Mouse (Mus musculus) stomach, embryonic 15.5 days (tissue): ENCODE data around the gene Cd248. TPM values are rescaled to one million over a fixed set of nuclear protein-coding genes. Genes with fewer than 3 reads are reported as not detected.
"Not testable (repeated sequence)": the region's sequence is repeated elsewhere in the genome, so short reads cannot be mapped to it uniquely, and the experiment has no call there.

ENCODE experiments used
- ATAC-seq: fragments of 200-750 bp; cut with Nextera tagmentation; 2 replicates; pipeline ENCODE4 v1.8.0; 2017; ENCODE audit warnings: low read depth, moderate number of reproducible peaks, moderate TSS enrichment; ENCODE audit not compliant: insufficient read depth, low FRiP score
- H3K27ac ChIP-seq: fragments of 300-500 bp; sonication (generic); 2 replicates; pipeline ENCODE4 v1.5.1; 2015; ENCODE audit warnings: mild to moderate bottlenecking, inconsistent platforms
- H3K27me3 ChIP-seq: fragments of 300-500 bp; sonication (generic); replicated peaks from 2 replicates; pipeline ENCODE4 v1.6.1; 2015; ENCODE audit warnings: inconsistent platforms
- H3K36me3 ChIP-seq: fragments of 300-500 bp; sonication (generic); 2 replicates; pipeline ENCODE4 v1.6.1; 2015; ENCODE audit warnings: inconsistent platforms
- H3K4me1 ChIP-seq: fragments of 300-500 bp; sonication (generic); 2 replicates; pipeline ENCODE4 v1.6.1; 2015; ENCODE audit warnings: inconsistent platforms
- H3K4me2 ChIP-seq: fragments of 300-500 bp; sonication (generic); 2 replicates; pipeline ENCODE4 v1.6.1; 2015; ENCODE audit warnings: mild to moderate bottlenecking, inconsistent platforms
- H3K4me3 ChIP-seq: fragments of 300-500 bp; sonication (generic); replicated peaks from 2 replicates; pipeline ENCODE4 v1.5.1; 2015; ENCODE audit warnings: inconsistent platforms
- H3K9ac ChIP-seq: fragments of 300-500 bp; sonication (generic); 2 replicates; pipeline ENCODE4 v1.6.1; 2015; ENCODE audit warnings: inconsistent platforms
- H3K9me3 ChIP-seq: fragments of 300-500 bp; sonication (generic); 2 replicates; pipeline ENCODE4 v1.6.1; 2016; ENCODE audit warnings: inconsistent platforms
- whole genome bisulfite sequencing: fragments of 180-500 bp; shearing (Covaris S2); methylation state at CpG from one replicate; pipeline ENCODE4 v1.1.7; 2015; 5-methylcytosine and 5-hydroxymethylcytosine counted together
- polyA plus RNA-seq: library from polyadenylated mRNA; unstranded; fragments of >200 nt; fragmentation: Nextera tagmentation; extraction: Ambion mirVana; gene quantifications from 2 replicates; pipeline ENCODE4 v1.2.1, GENCODE M21; 2015

Gene Cd248
- polyA plus RNA-seq, 1 experiment from 2014 or later, result 58.4 TPM

GRCm38 (mm10) chr19:5084834-5085144 lies 16.9 kb downstream of the Cd248 start:
- Histone ChIP-seq H3K27ac (no peak overlapping the region), H3K4me1 (peaks cover 22% of the 10 kb centered on the region), H3K27me3 (peaks cover 64% of the 10 kb centered on the region), H3K9me3 (no peaks in the 10 kb centered on the region), H3K36me3 (no peaks in the 10 kb centered on the region), H3K4me3 (peak overlapping the region; percentile 51), H3K9ac (no peak overlapping the region), H3K4me2 (peak overlapping the region; percentile 86)
- 1% methylated on average over 15 of the region's 15 CpGs for WGBS
- ATAC-seq, result no peak

- H3K36me3 ChIP-seq, result no peaks in the 10 kb centered on the region
- H3K4me2 ChIP-seq, result peak within 1 kb of the TSS; percentile 86
- no peaks in the 10 kb centered on the region for H3K9me3 ChIP-seq
- peak within 1 kb of the TSS; percentile 51 for H3K4me3 ChIP-seq
- peaks cover 62% of the 10 kb centered on the region for H3K27me3 ChIP-seq
- no peak within 1 kb of the TSS for H3K9ac ChIP-seq
- H3K4me1 ChIP-seq, result peaks cover 22% of the 10 kb centered on the region
- no peak for ATAC-seq
- under 1% methylated on average over 60 of the region's 69 CpGs for WGBS
- no peak within 1 kb of the TSS for H3K27ac ChIP-seq
These were observed 17.4 kb downstream of the Cd248 start, which contains the start of gene Tmem151a for GRCm38 (mm10) chr19:5085145-5085863. Gene Tmem151a, minus strand, starts transcription at chr19:5085531.

GRCm38 (mm10) chr19:5086533-5086932 lies 18.7 kb downstream of the Cd248 start:
- H3K4me3 ChIP-seq, H3K9ac ChIP-seq, H3K27ac ChIP-seq, ATAC-seq, H3K4me2 ChIP-seq, H3K9me3 ChIP-seq, H3K36me3 ChIP-seq: not testable (repeated sequence)
- H3K27me3 ChIP-seq, result peaks cover 50% of the 10 kb centered on the region
- H3K4me1 ChIP-seq, result peaks cover 22% of the 10 kb centered on the region
- 62% methylated on average over 4 of the region's 4 CpGs for WGBS

DNA sequence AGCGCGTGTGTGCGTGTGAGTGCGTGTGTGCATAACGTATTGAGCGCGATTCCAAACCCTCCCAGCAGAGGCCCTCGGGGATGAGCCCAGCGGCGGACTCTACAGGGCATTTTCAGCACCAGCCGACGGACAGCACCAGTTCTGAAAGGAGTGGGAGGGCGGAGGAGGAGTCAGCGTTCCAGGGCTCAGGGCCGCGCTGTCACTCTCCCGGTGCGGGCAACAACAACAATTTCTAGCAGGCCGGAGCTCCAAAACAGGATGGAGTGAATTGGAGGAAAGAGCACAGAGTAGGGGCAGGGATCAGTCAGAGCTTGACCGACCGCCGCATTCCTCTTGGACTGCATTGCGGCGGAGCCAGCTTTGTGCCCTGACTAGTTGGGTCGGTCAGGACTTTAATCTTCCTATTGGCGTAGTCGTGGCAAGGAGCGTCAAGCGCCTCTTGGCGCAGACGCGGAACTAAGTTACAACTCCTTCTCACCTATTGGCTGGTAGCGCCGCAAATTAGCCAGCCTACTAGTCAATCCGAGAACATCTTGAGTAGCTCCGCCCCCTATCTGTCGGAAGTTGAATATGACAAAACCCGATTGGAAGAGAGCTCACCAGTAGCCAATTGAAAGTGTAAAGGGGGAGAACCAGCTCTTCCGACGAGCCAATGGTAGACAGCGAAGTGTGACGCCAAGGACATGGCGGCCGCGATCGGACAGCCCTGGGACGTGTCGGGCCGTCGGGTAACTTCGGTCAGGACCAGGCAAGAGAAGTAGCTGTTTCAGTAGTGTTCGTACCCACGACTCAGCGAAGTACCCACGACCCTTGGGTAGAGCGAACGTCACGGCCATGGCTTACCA lies 20.2 kb downstream of the Cd248 start, which contains the start of gene Yif1a:
Yif1a (plus strand) TSS at position 655 of the 845 bp plus-strand sequence.
- Histone ChIP-seq H3K9ac (peak within 1 kb of the TSS; percentile 67), H3K4me1 (peaks cover 22% of the 10 kb centered on the region), H3K9me3 (no peaks in the 10 kb centered on the region), H3K27me3 (peaks cover 34% of the 10 kb centered on the region), H3K4me2 (peak within 1 kb of the TSS; percentile 75), H3K27ac (peak within 1 kb of the TSS; percentile 89), H3K4me3 (peak within 1 kb of the TSS; percentile 81), H3K36me3 (peaks cover 14% of the 10 kb centered on the region)
- ATAC-seq, result peak; percentile 93
- WGBS, result under 1% methylated on average over 58 of the region's 58 CpGs

- no peak for ATAC-seq
- WGBS, result 85% methylated on average over 4 of the region's 4 CpGs
- no peaks in the 10 kb centered on the region for H3K9me3 ChIP-seq
These were observed 21.4 kb downstream of the Cd248 start for GRCm38 (mm10) chr19:5089324-5089723.

GRCm38 (mm10) chr19:5092083-5092482 lies 24.2 kb downstream of the Cd248 start:
- Histone ChIP-seq H3K27me3 (no peaks in the 10 kb centered on the region), H3K4me1 (peaks cover 32% of the 10 kb centered on the region), H3K27ac (no peak overlapping the region), H3K4me2 (no peak overlapping the region), H3K9ac (no peak overlapping the region), H3K9me3 (no peaks in the 10 kb centered on the region), H3K4me3 (no peak overlapping the region), H3K36me3 (peaks cover 14% of the 10 kb centered on the region)
- WGBS, result 85% methylated on average over 10 of the region's 10 CpGs
- no peak for ATAC-seq

More at GRCm38 (mm10) chr19:5089324-5089723, 21.4 kb downstream of the Cd248 start:
- Histone ChIP-seq H3K4me1 (peaks cover 28% of the 10 kb centered on the region), H3K4me3 (peak overlapping the region; percentile 81), H3K9ac (peak overlapping the region; percentile 67), H3K36me3 (peaks cover 14% of the 10 kb centered on the region), H3K27me3 (peaks cover 23% of the 10 kb centered on the region), H3K27ac (no peak overlapping the region), H3K4me2 (peak overlapping the region; percentile 75)

DNA sequence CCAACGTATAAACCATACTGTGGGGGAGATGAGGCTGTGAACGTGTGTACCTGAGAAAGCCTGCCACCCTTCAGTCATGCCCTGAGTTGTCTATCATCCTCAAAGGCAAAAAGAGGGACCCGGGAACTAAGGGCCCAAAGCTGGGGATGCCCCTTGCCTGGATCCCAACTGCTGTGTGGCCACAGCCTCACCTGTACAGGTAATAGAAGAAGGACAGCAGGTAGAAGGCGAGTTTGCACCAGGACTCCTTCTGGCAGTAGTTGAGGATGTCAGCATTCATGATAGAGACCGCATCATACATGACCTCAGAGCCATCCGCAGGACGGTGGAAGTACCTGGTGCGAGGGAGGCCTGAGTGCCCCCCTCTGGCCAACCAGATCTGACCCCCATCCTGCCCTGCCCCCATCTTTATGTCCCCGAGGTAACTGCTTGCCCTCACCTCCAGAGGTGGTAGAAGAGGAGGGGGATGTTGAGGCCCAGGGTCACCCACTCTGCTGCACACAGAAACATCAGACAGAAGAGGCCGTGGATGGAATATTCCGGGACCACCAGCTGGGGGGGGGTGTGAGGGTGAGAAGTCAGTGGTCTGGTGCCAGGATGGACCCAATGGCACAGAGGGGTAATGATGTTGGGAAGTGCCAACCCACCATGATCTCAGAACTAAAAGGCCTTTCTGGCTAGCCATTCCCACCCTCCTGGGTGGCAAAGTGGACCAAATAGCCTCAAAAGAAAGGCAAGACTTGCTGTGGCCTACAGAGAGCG lies 25.8 kb downstream of the Cd248 start:
- no peak overlapping the region for H3K9ac ChIP-seq
- peaks cover 14% of the 10 kb centered on the region for H3K36me3 ChIP-seq
- H3K4me3 ChIP-seq, result no peak overlapping the region
- no peak overlapping the region for H3K27ac ChIP-seq
- WGBS, result 67% methylated on average over 12 of the region's 12 CpGs
- no peaks in the 10 kb centered on the region for H3K27me3 ChIP-seq
- H3K9me3 ChIP-seq, result no peaks in the 10 kb centered on the region
- no peak for ATAC-seq
- H3K4me1 ChIP-seq, result peaks cover 34% of the 10 kb centered on the region
- no peak overlapping the region for H3K4me2 ChIP-seq

DNA sequence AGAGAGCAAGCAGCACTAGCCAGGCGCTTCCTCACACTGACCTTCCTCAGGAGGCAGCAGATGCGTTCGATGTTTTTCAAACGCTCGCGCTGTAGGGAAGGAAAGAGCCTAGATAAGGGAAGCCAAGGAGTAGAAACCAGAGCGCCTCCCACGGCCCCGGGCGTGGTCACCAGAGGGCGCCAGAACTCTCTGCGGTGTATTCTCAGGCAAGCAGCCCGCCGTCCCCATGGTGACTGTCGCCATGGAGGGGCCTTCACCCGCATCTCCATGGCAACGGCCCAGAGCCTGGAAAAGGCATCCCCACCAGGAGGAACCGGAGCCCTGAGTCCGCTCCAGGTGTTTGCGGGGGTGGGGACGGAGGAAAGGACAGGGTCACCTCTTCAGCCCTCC lies 26.4 kb downstream of the Cd248 start:
- no peak overlapping the region for H3K27ac ChIP-seq
- no peak overlapping the region for H3K9ac ChIP-seq
- H3K27me3 ChIP-seq, result no peaks in the 10 kb centered on the region
- peaks cover 14% of the 10 kb centered on the region for H3K36me3 ChIP-seq
- no peak overlapping the region; the same call in 1 of the 2 replicates for H3K4me2 ChIP-seq
- no peak overlapping the region for H3K4me3 ChIP-seq
- peaks cover 34% of the 10 kb centered on the region for H3K4me1 ChIP-seq
- peak; percentile 65 for ATAC-seq
- H3K9me3 ChIP-seq, result no peaks in the 10 kb centered on the region
- WGBS, result 0% methylated on average over 21 of the region's 21 CpGs

DNA sequence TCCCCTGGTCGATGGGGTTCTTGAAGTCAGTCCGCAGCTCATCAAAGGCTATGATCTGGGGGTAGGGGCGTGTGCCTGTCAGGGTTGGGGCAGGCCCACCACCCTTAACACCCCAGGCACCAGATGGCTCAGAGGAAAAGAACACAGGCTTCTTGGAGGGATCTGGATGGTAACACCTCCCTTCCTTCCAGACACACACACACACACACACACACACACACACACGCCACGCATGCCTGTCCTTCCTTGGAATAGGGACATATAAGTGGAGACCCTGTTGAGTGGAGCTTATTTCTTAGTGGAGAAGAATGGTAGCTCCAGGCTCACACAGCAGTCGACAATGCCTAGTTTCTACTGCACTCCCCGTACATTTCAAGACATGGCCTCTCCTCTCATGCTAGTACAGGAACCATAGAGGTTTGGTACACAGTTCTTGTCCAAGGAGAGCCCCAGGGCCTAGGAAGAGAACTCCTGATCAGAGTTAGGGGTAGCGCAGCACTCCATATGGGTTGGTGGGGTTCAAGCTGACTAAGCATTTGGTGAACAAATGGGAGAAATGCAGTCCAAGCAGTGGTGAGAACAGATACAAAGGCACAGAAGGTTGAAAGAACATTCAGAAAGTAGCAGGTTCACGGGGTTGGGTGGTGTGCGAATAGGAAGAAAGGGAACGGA lies 27.0 kb downstream of the Cd248 start:
- Histone ChIP-seq H3K27me3 (no peaks in the 10 kb centered on the region), H3K4me3 (no peak overlapping the region), H3K4me1 (peaks cover 30% of the 10 kb centered on the region), H3K9ac (no peak overlapping the region), H3K27ac (no peak overlapping the region), H3K4me2 (no peak overlapping the region; the same call in 1 of the 2 replicates), H3K36me3 (peaks cover 18% of the 10 kb centered on the region), H3K9me3 (no peaks in the 10 kb centered on the region)
- 43% methylated on average over 11 of the region's 11 CpGs for WGBS
- no peak for ATAC-seq

GRCm38 (mm10) chr19:5095887-5096474 lies 28.1 kb downstream of the Cd248 start:
- no peaks in the 10 kb centered on the region for H3K27me3 ChIP-seq
- no peak overlapping the region for H3K9ac ChIP-seq
- peaks cover 29% of the 10 kb centered on the region for H3K36me3 ChIP-seq
- no peaks in the 10 kb centered on the region for H3K9me3 ChIP-seq
- no peak for ATAC-seq
- WGBS, result 14% methylated on average over 9 of the region's 9 CpGs
- no peak overlapping the region for H3K4me3 ChIP-seq
- H3K4me2 ChIP-seq, result no peak overlapping the region
- no peak overlapping the region for H3K27ac ChIP-seq
- peaks cover 30% of the 10 kb centered on the region for H3K4me1 ChIP-seq
